Mouse (Mus musculus) spleen, adult 18-20 months (tissue): ENCODE results near the gene Syne4.

ENCODE experiments used
- DNase-seq, 2 experiments: peaks; one replicate each; pipeline ENCODE4 v3.0.0; 2022; ENCODE audit warnings: mixed read lengths in 2 of 2

Gene Syne4

DNA sequence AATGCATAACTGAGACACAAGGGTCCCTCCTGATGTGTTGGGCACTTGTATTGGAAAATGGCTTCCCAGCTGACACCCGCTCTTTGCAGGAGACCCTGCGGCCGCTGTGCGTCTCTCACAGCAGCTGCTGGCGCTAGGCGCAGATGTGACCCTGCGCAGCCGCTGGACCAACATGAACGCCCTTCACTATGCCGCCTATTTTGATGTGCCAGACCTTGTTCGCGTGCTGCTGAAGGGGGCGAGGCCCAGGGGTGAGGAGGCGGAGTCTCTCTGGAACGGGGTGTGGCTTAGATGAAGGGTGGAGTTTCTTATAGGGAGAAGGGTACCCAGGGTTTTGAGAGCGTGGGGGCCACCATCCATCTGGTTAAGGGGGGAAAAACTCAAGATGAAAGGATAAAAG is 17.3 kb upstream of the Syne4 start:
- no peak for DNase-seq

DNA sequence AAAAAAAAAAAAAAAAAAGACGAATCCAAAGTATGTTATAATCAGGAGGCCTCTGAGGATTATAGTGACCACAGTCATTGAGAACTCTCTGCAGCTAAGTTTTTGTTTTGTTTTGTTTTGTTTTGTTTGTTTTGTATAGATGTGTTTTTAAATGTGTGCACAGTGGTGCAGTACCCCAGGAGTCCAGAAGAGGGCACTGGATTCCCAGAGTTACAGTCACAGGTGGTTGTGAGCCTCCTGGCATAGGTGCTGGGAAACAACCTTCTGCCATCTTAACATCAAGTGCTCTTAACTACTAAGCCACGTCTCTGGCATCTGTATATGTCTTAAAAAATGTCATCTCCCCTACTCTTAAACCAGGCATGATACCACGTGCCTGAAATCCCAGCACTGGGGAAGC is 13.7 kb upstream of the Syne4 start:
- peak in 1 of 2 experiments; percentile 33 for DNase-seq

- DNase-seq, result no peak
These were observed 8.4 kb upstream of the Syne4 start for GRCm38 (mm10) chr7:30306083-30306779.

DNA sequence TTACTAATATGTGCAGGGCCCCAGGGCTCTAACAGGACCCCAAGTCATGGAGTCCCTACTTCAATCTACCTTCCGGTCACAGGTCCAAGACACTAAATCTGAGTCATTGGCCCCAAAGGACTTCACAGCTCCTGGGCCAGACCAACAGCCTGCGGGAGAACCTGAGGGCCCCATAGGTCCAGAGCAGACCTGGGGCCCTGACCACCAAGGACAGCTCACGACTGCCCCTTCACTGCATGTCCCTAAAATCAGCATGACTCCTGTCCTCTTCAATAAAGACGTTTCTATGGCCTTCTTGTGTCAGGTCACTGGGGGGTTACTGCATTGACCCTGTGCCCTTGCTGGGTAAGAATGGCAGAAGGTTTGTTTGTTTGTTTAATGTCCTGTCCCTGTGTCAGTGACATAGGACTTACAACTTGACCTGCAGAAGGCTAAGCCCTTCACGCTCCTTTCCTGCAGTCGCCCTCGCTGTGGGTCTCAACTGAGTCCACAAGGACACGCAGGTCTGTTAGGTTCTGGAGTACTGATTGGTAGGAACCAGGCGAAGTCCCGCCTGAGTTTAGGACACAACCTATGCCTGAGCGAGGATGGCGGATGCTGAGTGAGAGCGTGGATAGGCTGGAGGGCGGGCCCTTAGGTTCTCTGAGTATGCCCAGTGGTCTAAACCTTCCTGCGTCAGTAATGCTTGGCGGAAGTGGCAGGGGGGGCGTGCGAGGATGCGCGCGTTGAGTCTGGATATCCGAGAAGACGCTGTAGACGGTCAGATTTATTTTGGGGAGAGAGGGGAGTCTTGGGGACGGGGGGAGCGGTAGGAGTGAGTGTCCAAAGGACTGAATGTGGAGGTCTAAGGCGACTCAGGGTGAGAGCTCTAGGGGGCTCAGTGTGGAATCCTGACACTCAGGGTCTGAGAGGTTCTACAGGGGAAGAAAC is 6.3 kb upstream of the Syne4 start, which contains the start of gene Alkbh6:
Gene Alkbh6 (plus strand): TSS at position 642 of the 930 bp plus-strand sequence.
- DNase-seq, result peak; percentile 81 to 87

DNA sequence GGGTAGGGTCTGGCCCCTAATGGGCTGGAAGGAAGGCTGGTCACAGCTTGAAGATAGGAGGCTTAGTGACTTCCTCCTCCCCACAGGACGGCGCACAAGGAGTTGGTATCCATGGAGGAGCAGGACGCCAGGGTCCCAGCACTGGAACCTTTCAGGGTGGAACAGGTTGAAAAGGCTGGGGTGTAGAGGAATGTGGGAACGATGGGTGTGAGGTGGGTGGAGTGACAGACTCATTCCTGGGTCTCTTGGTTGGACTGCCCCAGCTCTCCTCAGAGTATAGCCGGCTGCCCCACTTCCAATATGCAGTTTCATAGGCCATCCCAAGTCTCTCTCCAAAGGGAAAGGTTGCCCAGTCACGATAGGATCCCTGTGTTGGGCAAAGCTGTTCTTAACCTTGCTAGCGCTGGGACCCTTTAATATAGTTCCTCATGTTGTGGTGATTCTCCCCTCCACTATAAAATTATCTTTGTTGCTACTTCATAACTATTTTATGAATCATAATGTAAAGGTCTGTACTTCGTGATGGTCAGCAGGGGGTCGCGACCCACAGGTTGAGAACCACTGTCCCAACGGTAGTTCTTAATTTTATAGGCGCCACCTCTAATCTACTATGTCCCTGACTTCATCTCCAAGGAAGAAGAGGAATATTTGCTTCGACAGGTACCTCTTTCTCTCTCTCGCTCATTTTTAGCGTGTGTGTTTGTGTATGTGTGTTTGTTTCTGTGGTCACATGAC is 5.0 kb upstream of the Syne4 start:
- DNase-seq, result no peak

DNA sequence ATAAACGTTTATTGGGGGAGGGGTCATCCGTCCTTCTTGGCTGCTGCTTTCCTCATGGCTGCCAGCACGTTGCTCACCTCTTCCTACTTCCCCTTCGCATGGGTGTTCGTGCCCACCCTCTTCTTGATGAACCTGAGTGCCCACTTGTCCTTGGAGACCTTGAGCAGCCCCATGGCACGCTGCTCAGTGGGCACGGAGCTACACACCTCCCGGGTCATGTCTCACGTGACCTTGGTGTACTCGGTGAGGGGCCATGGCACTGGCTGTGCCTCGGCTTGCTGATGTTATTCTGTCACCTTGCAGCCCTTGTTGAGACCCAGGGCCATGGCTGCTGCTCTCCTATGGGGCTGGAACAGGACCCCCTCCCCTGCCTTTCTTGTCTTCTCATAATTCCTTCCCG is 4.5 kb upstream of the Syne4 start:
- no peak for DNase-seq

GRCm38 (mm10) chr7:30313666-30314320 is 814 bp upstream of the Syne4 start:
- no peak for DNase-seq

DNA sequence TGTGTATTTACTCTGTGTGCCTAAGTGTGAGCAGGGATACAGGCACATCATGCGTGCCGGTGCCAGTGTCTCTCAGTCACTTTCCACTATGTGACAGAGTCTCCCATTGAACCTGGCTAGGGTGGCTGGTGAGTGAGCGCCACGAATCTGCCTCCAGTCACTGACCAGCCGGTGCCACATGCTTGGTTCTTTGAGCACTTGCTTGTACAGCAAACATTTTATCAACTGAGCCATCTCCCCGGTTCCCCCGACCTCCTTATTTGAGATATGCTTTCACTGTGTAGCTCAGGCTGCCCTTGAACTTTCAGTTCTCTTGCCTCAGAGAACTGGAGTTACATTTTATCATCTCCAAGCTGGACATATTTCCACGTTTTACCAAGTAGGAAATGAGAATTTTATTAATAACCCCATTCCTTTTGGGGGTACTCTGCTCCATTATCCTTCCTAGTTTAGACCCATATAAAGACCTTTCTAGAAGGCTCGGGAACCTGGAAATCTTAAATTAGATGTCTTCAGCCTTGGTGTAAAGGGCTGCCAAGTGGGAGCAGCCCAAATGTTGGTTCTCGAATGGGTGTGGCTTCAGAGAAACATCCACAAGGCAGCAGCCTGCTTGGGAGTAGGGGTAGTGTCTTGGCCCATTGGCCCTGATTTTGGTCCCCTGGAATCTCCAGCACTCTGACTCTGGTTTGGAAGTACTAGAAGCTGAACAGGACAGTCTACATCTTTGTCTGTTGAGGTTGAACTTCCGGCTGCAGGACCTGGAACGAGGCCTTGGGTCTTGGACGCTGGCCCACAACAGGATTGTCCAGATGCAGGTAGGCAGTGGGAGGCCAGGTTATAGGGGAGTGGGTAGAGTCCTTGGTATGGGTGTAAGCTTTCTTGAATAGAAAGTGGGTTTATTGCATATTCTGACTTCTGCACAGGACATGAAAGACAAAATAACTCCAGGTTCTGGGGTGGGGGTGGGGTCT is 1.2 kb downstream of the Syne4 start:
- DNase-seq, result no peak

DNA sequence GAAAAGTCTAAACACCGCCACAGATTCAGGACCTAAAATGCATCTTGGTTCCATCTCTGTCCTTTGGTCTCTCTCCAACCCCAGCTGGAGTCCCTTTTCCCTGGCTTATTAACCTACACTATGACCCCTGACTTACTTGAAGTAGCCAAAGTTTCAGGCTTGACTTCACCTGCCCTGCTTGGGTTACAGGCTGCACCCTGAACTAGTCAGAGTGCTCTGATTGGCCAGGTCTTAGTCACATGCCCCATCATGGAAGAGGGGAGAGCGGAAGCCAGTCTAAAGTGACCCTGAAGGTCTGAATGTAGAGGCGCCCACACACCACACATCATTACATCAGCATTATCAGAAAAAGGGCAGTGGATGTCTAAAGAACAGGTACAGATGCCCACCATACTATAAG is 3.5 kb downstream of the Syne4 start:
- DNase-seq, result no peak

DNA sequence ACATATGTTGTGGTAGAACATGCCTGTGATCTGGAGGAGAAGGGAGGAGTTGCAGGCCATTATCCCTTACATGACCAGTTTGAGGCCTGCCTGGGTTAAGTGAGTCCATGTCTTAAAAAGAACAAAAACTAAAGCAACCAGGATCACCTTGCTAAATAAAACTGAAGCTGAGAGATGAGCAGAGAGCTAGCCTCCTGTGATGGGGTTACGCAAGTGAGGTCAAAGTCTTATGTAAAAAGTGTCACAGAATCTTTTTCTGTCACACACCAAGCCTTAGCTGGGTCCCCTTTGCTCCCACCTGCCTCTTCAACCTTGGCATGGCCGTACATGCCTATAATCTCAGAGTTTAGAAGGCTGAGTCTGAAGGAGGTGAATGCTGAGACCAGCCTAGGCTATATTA is 6.3 kb downstream of the Syne4 start:
- no peak for DNase-seq

GRCm38 (mm10) chr7:30321539-30322284 is 7.1 kb downstream of the Syne4 start, which contains the start of gene E130208F15Rik:
Gene E130208F15Rik, plus strand, starts transcription at chr7:30321740.
- peak; percentile 58 to 63 for DNase-seq

DNA sequence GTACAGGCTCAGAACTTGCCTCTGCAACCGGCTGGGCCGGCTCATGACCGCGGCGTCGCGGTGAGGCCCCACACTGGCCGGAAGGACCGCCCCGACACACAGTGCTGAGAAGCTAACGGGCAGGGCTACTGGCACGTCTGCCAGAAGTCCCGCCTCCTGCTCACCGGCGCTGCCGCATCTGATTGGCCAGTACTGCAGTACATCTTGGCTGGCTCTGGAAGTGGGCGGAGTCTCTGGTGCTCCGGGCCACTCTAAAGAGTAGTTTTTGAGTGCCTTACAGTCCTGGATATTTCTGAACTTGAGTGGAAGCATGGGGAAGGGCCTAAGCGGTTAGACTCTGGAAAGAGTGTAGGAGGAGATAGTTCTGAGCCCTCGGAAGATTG is 7.7 kb downstream of the Syne4 start:
- peak; percentile 92 to 95 for DNase-seq

DNA sequence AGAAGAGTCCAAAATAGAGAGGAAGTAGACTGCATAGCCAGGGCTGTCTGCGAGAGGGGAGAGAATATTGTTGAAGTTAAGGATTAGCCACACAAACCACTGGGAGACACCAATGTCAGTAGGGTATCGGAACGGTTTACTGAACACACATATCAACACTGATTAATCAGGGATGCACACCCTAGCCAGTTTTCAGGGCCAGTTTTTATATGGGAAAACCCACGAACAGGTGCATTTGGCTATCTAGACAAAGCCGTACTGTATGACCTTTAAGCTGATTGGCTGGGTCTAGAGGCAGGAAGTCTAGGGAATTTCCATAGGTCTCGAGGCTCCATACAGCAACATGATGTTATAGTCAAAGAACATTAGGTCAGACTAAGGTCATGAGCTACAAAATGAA is 8.3 kb downstream of the Syne4 start:
- DNase-seq, result no peak

GRCm38 (mm10) chr7:30323795-30324194 is 9.2 kb downstream of the Syne4 start, which contains the start of gene Sdhaf1:
Gene Sdhaf1, minus strand, starts transcription at chr7:30323895.
- DNase-seq, result no peak

- DNase-seq, result no peak
These were observed 9.8 kb downstream of the Syne4 start for GRCm38 (mm10) chr7:30324300-30324944.

DNA sequence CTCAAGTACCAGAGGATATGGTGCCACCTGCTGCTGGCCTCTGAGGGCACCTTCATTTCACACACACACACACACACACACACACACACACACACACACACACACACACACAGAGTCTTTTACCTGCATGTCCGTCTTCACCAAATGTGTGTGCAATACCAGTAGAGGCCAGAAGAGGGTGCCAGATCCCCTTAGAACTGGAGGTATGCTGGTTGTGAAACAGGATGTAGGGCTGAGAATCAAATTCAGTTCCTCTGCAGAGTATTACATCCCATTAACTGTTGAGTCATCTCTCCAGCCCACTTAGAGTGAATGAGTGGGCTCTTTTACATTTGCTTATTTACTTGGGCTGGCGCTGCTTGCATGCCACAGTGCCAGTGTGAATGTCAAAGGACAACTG is 10.8 kb downstream of the Syne4 start:
- peak in 1 of 2 experiments; percentile 62 for DNase-seq

- no peak for DNase-seq
These were observed 11.8 kb downstream of the Syne4 start for GRCm38 (mm10) chr7:30326427-30326826.

- no peak for DNase-seq
These were observed 12.5 kb downstream of the Syne4 start for GRCm38 (mm10) chr7:30327140-30327539.

GRCm38 (mm10) chr7:30328379-30328778 is 13.8 kb downstream of the Syne4 start:
- DNase-seq, result no peak

DNA sequence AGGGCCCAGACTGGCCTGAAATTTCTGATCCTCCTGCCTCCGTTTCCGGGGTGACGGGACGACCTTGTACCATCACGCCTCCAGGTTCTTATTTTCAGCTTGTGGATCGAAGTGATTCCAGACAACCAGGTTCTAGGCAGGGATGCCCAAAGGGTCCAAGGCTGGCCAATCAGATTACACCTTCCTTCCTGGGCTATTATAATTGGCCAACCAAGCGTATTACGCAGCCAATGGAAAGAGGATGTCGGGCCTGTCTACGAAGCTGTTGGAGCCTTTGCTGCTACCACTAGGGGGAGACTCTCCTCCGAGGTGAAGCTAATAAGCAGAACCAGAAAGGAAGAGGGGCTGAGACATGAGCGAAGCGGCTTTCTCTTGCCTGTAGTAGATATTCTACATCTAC is 17.3 kb downstream of the Syne4 start:
- peak; percentile 49 to 63 for DNase-seq
